Mouse (Mus musculus) cerebral cortex, adult 2 months (tissue): ENCODE results near the gene Gm2974.

Experiments
- WGBS: fragments of 180-500 bp; shearing (Covaris S2); methylation state at CpG from one replicate; pipeline ENCODE4 v1.1.7; 2018; 5-methylcytosine and 5-hydroxymethylcytosine counted together

The Gm2974 gene

DNA sequence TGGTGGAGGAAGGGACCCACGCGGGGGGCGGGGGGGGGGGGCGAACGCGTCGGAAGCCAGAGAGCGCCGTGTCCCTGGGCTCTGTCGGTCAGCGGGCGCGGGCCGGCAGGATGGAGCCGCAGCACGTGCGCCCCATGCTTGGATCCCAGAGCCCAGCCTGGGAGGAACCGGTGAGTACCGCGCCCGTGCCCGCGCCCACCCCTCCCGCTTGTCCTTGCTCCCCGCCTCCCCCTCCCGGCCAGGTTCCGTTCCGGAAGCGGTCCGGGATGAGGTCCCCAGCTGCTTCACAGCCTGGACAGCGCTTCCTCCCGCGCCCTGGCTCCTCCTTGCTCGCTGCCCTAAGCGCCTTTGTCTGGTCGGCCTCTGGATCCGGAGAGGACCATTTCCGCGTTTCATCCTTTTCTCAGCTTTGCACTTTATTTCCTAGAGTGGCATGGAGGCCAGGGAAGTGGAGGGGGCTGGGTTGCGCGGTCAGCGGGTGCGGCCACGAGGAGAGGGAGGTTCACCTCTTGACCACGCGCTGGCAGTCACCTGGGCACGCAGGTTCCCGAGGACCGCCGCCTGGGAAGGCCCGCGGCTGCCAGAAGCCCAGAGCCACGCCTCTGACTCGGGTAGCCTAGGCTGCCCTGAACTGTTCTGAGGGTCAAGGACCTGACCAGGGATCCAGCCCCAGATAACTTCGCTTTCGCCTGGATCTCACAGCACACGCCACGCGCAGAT lies at the start of gene Gm2974:
Gm2974 (plus strand) TSS at position 86 of the 720 bp plus-strand sequence.
- 9% methylated on average over 47 of the region's 59 CpGs for WGBS

DNA sequence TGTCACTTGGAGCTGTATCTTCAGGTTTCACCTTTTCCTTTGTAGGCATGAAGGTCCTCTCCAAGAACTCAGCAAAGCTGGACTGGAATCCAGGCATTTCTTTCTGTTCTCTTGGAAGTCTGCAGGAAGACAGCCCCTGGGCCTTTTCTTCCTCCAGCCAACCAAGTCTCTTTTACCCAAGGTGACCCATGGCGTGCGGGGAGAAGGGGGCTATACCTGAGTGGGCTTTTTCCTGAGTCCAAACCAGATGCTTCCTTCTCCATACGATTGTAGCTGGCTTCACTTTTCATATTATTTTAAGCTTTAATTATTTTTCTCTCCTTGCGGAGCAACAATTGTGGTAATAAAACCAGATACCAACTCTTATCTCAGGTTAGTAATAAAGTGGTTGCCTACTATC lies 40.7 kb upstream of the Gm2974 start:
- WGBS: 97% methylated on average over 4 of the region's 4 CpGs

DNA sequence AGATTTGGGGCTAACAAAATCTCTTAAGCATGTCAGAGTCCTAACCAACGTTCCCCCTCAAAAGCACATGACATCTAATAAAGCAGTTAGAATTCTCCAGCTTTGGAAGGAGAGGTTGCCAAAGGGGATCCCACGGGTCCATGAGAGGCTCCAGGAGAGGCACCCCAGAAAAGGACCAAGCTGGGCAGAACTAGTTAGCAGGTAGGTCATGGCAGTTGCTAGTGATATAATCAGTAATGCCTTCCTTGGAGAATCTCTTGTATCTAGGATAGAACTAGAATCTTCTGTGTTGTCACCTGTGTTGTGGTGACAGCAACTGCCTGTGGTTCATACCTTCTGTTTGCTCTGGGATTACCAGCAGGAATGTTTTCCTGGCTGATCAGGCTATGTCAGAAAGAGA lies 17.6 kb upstream of the Gm2974 start, which contains the start of gene Gm3127:
Gm3127 (plus strand) TSS at position 301 of the 400 bp plus-strand sequence.
- WGBS: 77% methylated on average over 1 of the region's 2 CpGs

DNA sequence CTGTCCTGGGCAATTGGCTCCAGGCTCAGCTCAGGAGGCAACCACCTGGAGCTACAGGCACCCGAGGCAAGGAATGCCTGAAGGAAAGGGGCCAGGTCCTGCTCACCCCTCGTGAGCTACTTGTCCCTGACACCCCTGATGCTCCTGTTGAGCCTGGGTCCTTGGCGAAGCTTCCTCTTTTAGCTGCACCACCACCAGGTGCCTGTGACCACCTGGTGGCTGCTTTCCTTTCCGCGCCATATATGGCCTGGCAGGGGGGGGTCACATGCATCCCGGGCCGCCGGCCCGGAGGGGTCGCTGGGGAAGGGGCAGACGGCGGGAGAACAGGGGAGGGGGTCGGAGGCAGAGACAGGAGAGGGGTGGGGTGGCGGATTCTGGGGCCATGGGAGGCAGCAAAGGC lies 346 bp upstream of the Gm2974 start:
- WGBS: 6% methylated on average over 14 of the region's 14 CpGs

GRCm38 (mm10) chr14:4183375-4183774 lies 999 bp downstream of the Gm2974 start:
- 48% methylated on average over 8 of the region's 10 CpGs for WGBS

DNA sequence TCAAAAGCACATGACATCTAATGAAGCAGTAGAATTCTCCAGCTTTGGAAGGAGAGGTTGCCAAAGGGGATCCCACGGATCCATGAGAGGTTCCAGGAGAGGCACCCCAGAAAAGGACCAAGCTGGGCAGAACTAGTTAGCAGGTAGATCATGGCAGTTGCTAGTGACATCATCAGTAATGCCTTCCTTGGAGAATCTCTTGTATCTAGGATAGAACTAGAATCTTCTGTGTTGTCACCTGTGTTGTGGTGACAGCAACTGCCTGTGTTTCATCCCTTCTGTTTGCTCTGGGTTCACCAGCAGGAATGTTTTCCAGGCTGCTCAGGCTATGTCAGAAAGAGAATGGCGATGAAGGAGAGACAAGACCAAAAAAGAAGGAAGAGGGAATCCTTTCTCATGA lies 67.0 kb downstream of the Gm2974 start, which contains the start of gene Gm3138:
Gm3138 (plus strand) TSS at position 301 of the 400 bp plus-strand sequence.
- WGBS: no CpG with 5 or more reads among the region's 2 CpGs
